Mouse (Mus musculus): Measurements from ENCODE around the gene Lnpk. TPM values are rescaled to one million over a fixed set of nuclear protein-coding genes. Genes with fewer than 3 reads are reported as not detected.

The Lnpk gene
- polyA plus RNA-seq, 1 experiment, result 46.3 TPM

- no peaks in the 10 kb centered on the region for H3K4me1 ChIP-seq (ENCODE audit: control insufficient read depth, insufficient read depth, low read length)
- no peak overlapping the region for H3K27ac ChIP-seq (ENCODE audit: insufficient read depth, low read length)
- H3K4me3 ChIP-seq (ENCODE audit: insufficient read depth, low read length), result no peak overlapping the region
- TF ChIP-seq CTCF (IDR thresholded peaks at IDR 0.05; ENCODE audit: borderline replicate concordance, insufficient read depth, low read length) (no peak), POLR2A (IDR thresholded peaks at IDR 0.05; ENCODE audit: low read depth, low read length) (no peak)
Observed at GRCm38 (mm10) chr2:74500307-74500706, 78.9 kb downstream of the Lnpk start.

GRCm38 (mm10) chr2:74497851-74498250 lies 81.4 kb downstream of the Lnpk start:
- no peak for TF ChIP-seq POLR2A (IDR thresholded peaks at IDR 0.05; ENCODE audit: low read depth, low read length)
- no peak for TF ChIP-seq CTCF (IDR thresholded peaks at IDR 0.05; ENCODE audit: borderline replicate concordance, insufficient read depth, low read length)
- Histone ChIP-seq H3K4me3 (ENCODE audit: insufficient read depth, low read length) (no peak overlapping the region), H3K4me1 (ENCODE audit: control insufficient read depth, insufficient read depth, low read length) (no peaks in the 10 kb centered on the region), H3K27ac (ENCODE audit: insufficient read depth, low read length) (no peak overlapping the region)

GRCm38 (mm10) chr2:74491426-74491825 lies 87.8 kb downstream of the Lnpk start:
- Histone ChIP-seq H3K4me3 (ENCODE audit: insufficient read depth, low read length) (no peak overlapping the region), H3K27ac (ENCODE audit: insufficient read depth, low read length) (no peak overlapping the region), H3K4me1 (ENCODE audit: control insufficient read depth, insufficient read depth, low read length) (no peaks in the 10 kb centered on the region)
- TF ChIP-seq POLR2A (IDR thresholded peaks at IDR 0.05; ENCODE audit: low read depth, low read length), result no peak

GRCm38 (mm10) chr2:74490186-74490585 lies 89.0 kb downstream of the Lnpk start:
- Histone ChIP-seq H3K4me1 (ENCODE audit: control insufficient read depth, insufficient read depth, low read length) (no peaks in the 10 kb centered on the region), H3K4me3 (ENCODE audit: insufficient read depth, low read length) (no peak overlapping the region), H3K27ac (ENCODE audit: insufficient read depth, low read length) (no peak overlapping the region)
- no peak for TF ChIP-seq POLR2A (IDR thresholded peaks at IDR 0.05; ENCODE audit: low read depth, low read length)
- no peak for TF ChIP-seq CTCF (IDR thresholded peaks at IDR 0.05; ENCODE audit: borderline replicate concordance, insufficient read depth, low read length)

GRCm38 (mm10) chr2:74488443-74488842 lies 90.8 kb downstream of the Lnpk start:
- no peaks in the 10 kb centered on the region for H3K4me1 ChIP-seq (ENCODE audit: control insufficient read depth, insufficient read depth, low read length)
- TF ChIP-seq POLR2A (IDR thresholded peaks at IDR 0.05; ENCODE audit: low read depth, low read length) (no peak), CTCF (IDR thresholded peaks at IDR 0.05; ENCODE audit: borderline replicate concordance, insufficient read depth, low read length) (no peak)
- no peak overlapping the region for H3K4me3 ChIP-seq (ENCODE audit: insufficient read depth, low read length)
- no peak overlapping the region for H3K27ac ChIP-seq (ENCODE audit: insufficient read depth, low read length)

- TF ChIP-seq POLR2A (IDR thresholded peaks at IDR 0.05; ENCODE audit: low read depth, low read length) (no peak), CTCF (IDR thresholded peaks at IDR 0.05; ENCODE audit: borderline replicate concordance, insufficient read depth, low read length) (no peak)
- peak overlapping the region; percentile 21; the same call in 1 of the 2 replicates for H3K27ac ChIP-seq (ENCODE audit: insufficient read depth, low read length)
- H3K4me1 ChIP-seq (ENCODE audit: control insufficient read depth, insufficient read depth, low read length), result no peaks in the 10 kb centered on the region
- H3K4me3 ChIP-seq (ENCODE audit: insufficient read depth, low read length), result no peak overlapping the region
Observed at GRCm38 (mm10) chr2:74482651-74483050, 96.6 kb downstream of the Lnpk start.

GRCm38 (mm10) chr2:74482086-74482485 lies 97.1 kb downstream of the Lnpk start:
- TF ChIP-seq POLR2A (IDR thresholded peaks at IDR 0.05; ENCODE audit: low read depth, low read length) (no peak), CTCF (IDR thresholded peaks at IDR 0.05; ENCODE audit: borderline replicate concordance, insufficient read depth, low read length) (no peak)
- H3K4me3 ChIP-seq (ENCODE audit: insufficient read depth, low read length), result no peak overlapping the region
- peak overlapping the region; percentile 21; the same call in 1 of the 2 replicates for H3K27ac ChIP-seq (ENCODE audit: insufficient read depth, low read length)
- H3K4me1 ChIP-seq (ENCODE audit: control insufficient read depth, insufficient read depth, low read length), result no peaks in the 10 kb centered on the region

Other genes starting within 250 kb of the Lnpk start
- gene Evx2, start 80.1 kb upstream of the Lnpk start, polyA plus RNA-seq (2011; ENCODE audit: insufficient read length, low read depth, missing spikeins), result 0.35 and 0.74 TPM in 2 replicates
- 17.0 and 20.1 TPM in 2 replicates for gene Hoxd13, start 88.9 kb upstream of the Lnpk start, polyA plus RNA-seq (2011; ENCODE audit: insufficient read length, low read depth, missing spikeins)
- 2.3 and 3.7 TPM in 2 replicates for gene Hoxd12, start 95.6 kb upstream of the Lnpk start, polyA plus RNA-seq (2011; ENCODE audit: insufficient read length, low read depth, missing spikeins)
- 2.8 and 3.8 TPM in 2 replicates for gene Hoxd11, start 100.1 kb upstream of the Lnpk start, polyA plus RNA-seq (2011; ENCODE audit: insufficient read length, low read depth, missing spikeins)
- 3.7 and 4.4 TPM in 2 replicates for gene Hoxd10, start 112.5 kb upstream of the Lnpk start, polyA plus RNA-seq (2011; ENCODE audit: insufficient read length, low read depth, missing spikeins)
- gene Hoxd9, start 118.3 kb upstream of the Lnpk start, polyA plus RNA-seq (2011; ENCODE audit: insufficient read length, low read depth, missing spikeins), result 2.1 and 3.5 TPM in 2 replicates
- 9.9 and 16.5 TPM in 2 replicates for gene Hoxd8, start 125.2 kb upstream of the Lnpk start, polyA plus RNA-seq (2011; ENCODE audit: insufficient read length, low read depth, missing spikeins)
- gene Hoxd3, start 132.5 kb upstream of the Lnpk start, polyA plus RNA-seq (2011; ENCODE audit: insufficient read length, low read depth, missing spikeins), result 2.7 and 3.3 TPM in 2 replicates
- 4.1 and 6.7 TPM in 2 replicates for gene Hoxd4, start 132.5 kb upstream of the Lnpk start, polyA plus RNA-seq (2011; ENCODE audit: insufficient read length, low read depth, missing spikeins)
- gene Gm28230, start 147.3 kb upstream of the Lnpk start, polyA plus RNA-seq (2011; ENCODE audit: insufficient read length, low read depth, missing spikeins), result 0.70 and 1.4 TPM in 2 replicates
- 0.46 TPM in 1 of 2 replicates, not detected in the other for gene Hoxd1, start 183.5 kb upstream of the Lnpk start, polyA plus RNA-seq (2011; ENCODE audit: insufficient read length, low read depth, missing spikeins)
- 79.5 and 91.0 TPM in 2 replicates for gene Mtx2, start 246.4 kb upstream of the Lnpk start, polyA plus RNA-seq (2011; ENCODE audit: insufficient read length, low read depth, missing spikeins)